Mouse (Mus musculus) embryonic facial prominence, embryonic 13.5 days (tissue): Measurements from ENCODE around the gene Wdr31. TPM values are rescaled to one million over a fixed set of nuclear protein-coding genes. Genes with fewer than 3 reads are reported as not detected.

ENCODE experiments used
- ATAC-seq: fragments of 200-750 bp; cut with Nextera tagmentation; 2 replicates; pipeline ENCODE4 v1.8.0; 2017; ENCODE audit warnings: low read depth; ENCODE audit not compliant: insufficient number of reproducible peaks, insufficient read depth, low FRiP score, low TSS enrichment
- H3K27ac ChIP-seq: fragments of 300-500 bp; sonication (generic); 2 replicates; pipeline ENCODE4 v1.5.1; 2015; ENCODE audit warnings: moderate library complexity, mild to moderate bottlenecking, inconsistent platforms
- H3K27me3 ChIP-seq: fragments of 300-500 bp; sonication (generic); 2 replicates; pipeline ENCODE4 v1.6.1; 2015; ENCODE audit warnings: mild to moderate bottlenecking, inconsistent platforms
- H3K36me3 ChIP-seq: fragments of 300-500 bp; sonication (generic); 2 replicates; pipeline ENCODE4 v1.6.1; 2015; ENCODE audit warnings: mild to moderate bottlenecking, inconsistent platforms
- H3K4me1 ChIP-seq: fragments of 300-500 bp; sonication (generic); 2 replicates; pipeline ENCODE4 v1.6.1; 2015; ENCODE audit warnings: inconsistent platforms
- H3K4me2 ChIP-seq: fragments of 300-500 bp; sonication (generic); 2 replicates; pipeline ENCODE4 v1.6.1; 2015; ENCODE audit warnings: moderate library complexity, mild to moderate bottlenecking, inconsistent platforms
- H3K4me3 ChIP-seq: fragments of 300-500 bp; sonication (generic); 2 replicates; pipeline ENCODE4 v1.5.1; 2015; ENCODE audit warnings: mild to moderate bottlenecking, inconsistent platforms
- H3K9ac ChIP-seq: fragments of 300-500 bp; sonication (generic); 2 replicates; pipeline ENCODE4 v1.6.1; 2015; ENCODE audit warnings: mild to moderate bottlenecking, inconsistent platforms
- H3K9me3 ChIP-seq: fragments of 300-500 bp; sonication (generic); 2 replicates; pipeline ENCODE4 v1.6.1; 2016; ENCODE audit warnings: inconsistent platforms
- WGBS: fragments of 180-500 bp; shearing (Covaris S2); methylation state at CpG from one replicate; pipeline ENCODE4 v1.1.7; 2015; ENCODE audit warnings: mixed read lengths; 5-methylcytosine and 5-hydroxymethylcytosine counted together
- polyA plus RNA-seq: library from polyadenylated mRNA; unstranded; fragments of >200 nt; fragmentation: Nextera tagmentation; extraction: Ambion mirVana; gene quantifications from 2 replicates; pipeline ENCODE4 v1.2.1, GENCODE M21; 2015

The Wdr31 gene
- polyA plus RNA-seq, 1 experiment from 2014 or later = 8.0 TPM

- H3K9ac ChIP-seq = no peak overlapping the region
- peaks cover 7% of the 10 kb centered on the region for H3K4me1 ChIP-seq
- no peak for ATAC-seq
- no peaks in the 10 kb centered on the region for H3K27me3 ChIP-seq
- 92% methylated on average over 11 of the region's 11 CpGs for WGBS
- no peak overlapping the region for H3K27ac ChIP-seq
- peaks cover 71% of the 10 kb centered on the region for H3K36me3 ChIP-seq
- no peak overlapping the region for H3K4me3 ChIP-seq
- H3K4me2 ChIP-seq = no peak overlapping the region
- H3K9me3 ChIP-seq = no peaks in the 10 kb centered on the region
Measured at GRCm38 (mm10) chr4:62509946-62510345, 39.2 kb upstream of the Wdr31 start.

- H3K9ac ChIP-seq = no peak overlapping the region
- no peak overlapping the region for H3K27ac ChIP-seq
- peaks cover 2% of the 10 kb centered on the region for H3K4me1 ChIP-seq
- H3K4me2 ChIP-seq = no peak overlapping the region
- H3K4me3 ChIP-seq = no peak overlapping the region
- no peak for ATAC-seq
- H3K27me3 ChIP-seq = no peaks in the 10 kb centered on the region
- 96% methylated on average over 5 of the region's 5 CpGs for WGBS
- H3K9me3 ChIP-seq = no peaks in the 10 kb centered on the region
- H3K36me3 ChIP-seq = peaks cover 67% of the 10 kb centered on the region
Measured at GRCm38 (mm10) chr4:62508839-62509238, 38.1 kb upstream of the Wdr31 start.

- Histone ChIP-seq H3K4me3 (no peak overlapping the region), H3K27me3 (no peaks in the 10 kb centered on the region), H3K36me3 (peaks cover 46% of the 10 kb centered on the region), H3K27ac (no peak overlapping the region), H3K9ac (no peak overlapping the region), H3K4me2 (no peak overlapping the region), H3K4me1 (peaks cover 3% of the 10 kb centered on the region; the same call in 1 of the 2 replicates), H3K9me3 (no peaks in the 10 kb centered on the region)
- no peak for ATAC-seq
- 53% methylated on average over 2 of the region's 2 CpGs for WGBS
Measured at GRCm38 (mm10) chr4:62506798-62507197, 36.1 kb upstream of the Wdr31 start.

GRCm38 (mm10) chr4:62505991-62506390 lies 35.3 kb upstream of the Wdr31 start:
- Histone ChIP-seq H3K4me2 (no peak overlapping the region), H3K27ac (no peak overlapping the region), H3K4me1 (peaks cover 7% of the 10 kb centered on the region), H3K36me3 (peaks cover 38% of the 10 kb centered on the region), H3K4me3 (no peak overlapping the region), H3K9ac (no peak overlapping the region), H3K27me3 (no peaks in the 10 kb centered on the region), H3K9me3 (no peaks in the 10 kb centered on the region)
- 86% methylated on average over 3 of the region's 3 CpGs for WGBS
- no peak for ATAC-seq

GRCm38 (mm10) chr4:62503374-62503970 lies 32.8 kb upstream of the Wdr31 start, which contains the start of gene Hdhd3:
TSS of gene Hdhd3 (minus strand) at chr4:62503467.
- H3K27ac ChIP-seq = peak within 1 kb of the TSS; percentile 69
- ATAC-seq = no peak
- 58% methylated on average over 3 of the region's 3 CpGs for WGBS

GRCm38 (mm10) chr4:62502969-62503368 lies 32.3 kb upstream of the Wdr31 start:
- Histone ChIP-seq H3K27ac (no peak overlapping the region), H3K4me2 (0 out of 2 replicates have a peak overlapping the region, but pooled peaks have one; percentile 72), H3K4me1 (peaks cover 10% of the 10 kb centered on the region), H3K9me3 (no peaks in the 10 kb centered on the region), H3K9ac (no peak overlapping the region), H3K36me3 (peaks cover 27% of the 10 kb centered on the region), H3K27me3 (no peaks in the 10 kb centered on the region), H3K4me3 (no peak overlapping the region)
- no peak for ATAC-seq
- WGBS = 72% methylated on average over 7 of the region's 7 CpGs

More at GRCm38 (mm10) chr4:62503374-62503970, 32.8 kb upstream of the Wdr31 start, which contains the start of gene Hdhd3:
- peak within 1 kb of the TSS; percentile 83 for H3K4me3 ChIP-seq
- H3K4me1 ChIP-seq = peaks cover 10% of the 10 kb centered on the region
- H3K4me2 ChIP-seq = peak within 1 kb of the TSS; percentile 72
- peak within 1 kb of the TSS; percentile 87 for H3K9ac ChIP-seq
- no peaks in the 10 kb centered on the region for H3K27me3 ChIP-seq
- H3K36me3 ChIP-seq = peaks cover 27% of the 10 kb centered on the region
- H3K9me3 ChIP-seq = no peaks in the 10 kb centered on the region

GRCm38 (mm10) chr4:62501964-62502732 lies 31.5 kb upstream of the Wdr31 start:
- peak overlapping the region; percentile 83 for H3K4me3 ChIP-seq
- peak overlapping the region; percentile 87 for H3K9ac ChIP-seq
- H3K27ac ChIP-seq = peak overlapping the region; percentile 69
- H3K4me2 ChIP-seq = peak overlapping the region; percentile 72
- H3K27me3 ChIP-seq = no peaks in the 10 kb centered on the region
- WGBS = 3% methylated on average over 38 of the region's 38 CpGs
- H3K4me1 ChIP-seq = peaks cover 10% of the 10 kb centered on the region
- ATAC-seq = peak; percentile 90
- H3K36me3 ChIP-seq = peaks cover 28% of the 10 kb centered on the region
- no peaks in the 10 kb centered on the region for H3K9me3 ChIP-seq

- Histone ChIP-seq H3K27ac (peak overlapping the region; percentile 69), H3K27me3 (no peaks in the 10 kb centered on the region), H3K9me3 (no peaks in the 10 kb centered on the region), H3K4me2 (peak overlapping the region; percentile 72), H3K4me3 (peak overlapping the region; percentile 83), H3K9ac (peak overlapping the region; percentile 87), H3K4me1 (peaks cover 10% of the 10 kb centered on the region), H3K36me3 (peaks cover 32% of the 10 kb centered on the region)
- WGBS = 2% methylated on average over 7 of the region's 7 CpGs
- ATAC-seq = no peak
Measured at GRCm38 (mm10) chr4:62501534-62501933, 30.8 kb upstream of the Wdr31 start.

GRCm38 (mm10) chr4:62500799-62501198 lies 30.1 kb upstream of the Wdr31 start:
- no peaks in the 10 kb centered on the region for H3K9me3 ChIP-seq
- H3K27ac ChIP-seq = no peak overlapping the region
- peak overlapping the region; percentile 83; the same call in 1 of the 2 replicates for H3K4me3 ChIP-seq
- no peaks in the 10 kb centered on the region for H3K27me3 ChIP-seq
- peaks cover 10% of the 10 kb centered on the region for H3K4me1 ChIP-seq
- H3K36me3 ChIP-seq = peaks cover 36% of the 10 kb centered on the region
- 86% methylated on average over 4 of the region's 4 CpGs for WGBS
- no peak overlapping the region for H3K9ac ChIP-seq
- peak overlapping the region; percentile 72 for H3K4me2 ChIP-seq
- ATAC-seq = no peak

- Histone ChIP-seq H3K27ac (no peak overlapping the region), H3K9ac (no peak overlapping the region), H3K36me3 (peaks cover 36% of the 10 kb centered on the region), H3K4me3 (no peak overlapping the region), H3K27me3 (no peaks in the 10 kb centered on the region), H3K9me3 (no peaks in the 10 kb centered on the region), H3K4me2 (no peak overlapping the region), H3K4me1 (peaks cover 7% of the 10 kb centered on the region)
- WGBS = 80% methylated on average over 8 of the region's 8 CpGs
- ATAC-seq = no peak
Measured at GRCm38 (mm10) chr4:62496815-62497214, 26.1 kb upstream of the Wdr31 start.

GRCm38 (mm10) chr4:62495946-62496345 lies 25.2 kb upstream of the Wdr31 start:
- no peak overlapping the region for H3K27ac ChIP-seq

GRCm38 (mm10) chr4:62494230-62494629 lies 23.5 kb upstream of the Wdr31 start:
- Histone ChIP-seq H3K27ac (no peak overlapping the region), H3K36me3 (peaks cover 30% of the 10 kb centered on the region), H3K27me3 (no peaks in the 10 kb centered on the region), H3K9me3 (no peaks in the 10 kb centered on the region), H3K9ac (no peak overlapping the region), H3K4me3 (no peak overlapping the region), H3K4me1 (no peaks in the 10 kb centered on the region), H3K4me2 (no peak overlapping the region)
- 75% methylated on average over 9 of the region's 9 CpGs for WGBS
- no peak for ATAC-seq

More at GRCm38 (mm10) chr4:62495946-62496345, 25.2 kb upstream of the Wdr31 start:
- ATAC-seq = no peak
- H3K9ac ChIP-seq = no peak overlapping the region
- peaks cover 36% of the 10 kb centered on the region for H3K36me3 ChIP-seq
- H3K4me3 ChIP-seq = no peak overlapping the region
- WGBS = 84% methylated on average over 8 of the region's 8 CpGs
- no peaks in the 10 kb centered on the region for H3K27me3 ChIP-seq
- H3K9me3 ChIP-seq = no peaks in the 10 kb centered on the region
- H3K4me1 ChIP-seq = peaks cover 2% of the 10 kb centered on the region
- H3K4me2 ChIP-seq = no peak overlapping the region
